Mouse (Mus musculus) thymus, postnatal 0 days (tissue): ENCODE results near the gene Rap1gds1. TPM values are rescaled to one million over a fixed set of nuclear protein-coding genes. Genes with fewer than 3 reads are reported as not detected.

Experiments
- DNase-seq: peaks from one replicate; pipeline ENCODE4 v3.0.0-alpha.2; 2015; ENCODE audit warnings: low spot score
- polyA plus RNA-seq: library from polyadenylated mRNA; unstranded; fragments of >200 nt; fragmentation: Nextera tagmentation; extraction: Ambion mirVana; gene quantifications from 2 replicates; pipeline ENCODE4 v1.2.1, GENCODE M21; 2015

Rap1gds1 gene
- polyA plus RNA-seq, result 37.7 TPM in 2 replicates

DNA sequence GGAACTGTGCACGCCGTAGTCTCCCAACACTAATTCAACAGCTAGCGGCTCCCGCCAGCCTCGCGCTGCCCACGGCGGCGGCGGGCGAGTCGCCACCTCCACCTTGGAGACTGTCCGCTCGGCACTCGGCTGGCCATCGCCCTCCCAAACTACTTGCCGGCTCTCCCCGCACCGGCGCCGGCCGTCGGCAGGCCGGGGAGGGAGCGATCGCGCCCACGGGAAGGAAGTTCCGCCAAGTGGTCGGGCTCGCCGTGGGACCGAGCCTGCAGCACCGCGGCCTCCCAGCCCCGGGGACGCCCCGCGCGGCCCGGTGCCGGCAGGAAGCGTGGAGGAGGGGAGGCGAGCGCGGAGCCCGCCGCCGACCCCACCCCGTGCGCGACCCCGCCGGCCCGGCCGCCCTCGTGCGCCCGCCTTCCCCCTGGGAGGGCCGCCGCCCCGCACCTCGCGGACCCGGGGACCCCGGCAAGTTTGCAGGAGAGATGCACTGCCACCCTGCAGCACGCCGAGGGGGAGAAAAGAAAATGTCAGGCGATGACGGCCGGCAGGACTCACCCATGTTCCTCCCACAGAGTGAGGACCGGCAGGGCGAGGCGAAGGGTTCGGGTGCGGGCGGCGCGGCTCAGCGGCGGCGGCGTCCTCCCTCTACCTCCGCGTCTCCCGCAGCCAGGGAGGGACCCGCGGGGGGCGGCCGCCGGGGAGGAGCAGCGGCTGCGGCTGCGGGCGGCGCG is at the start of gene Rap1gds1:
Rap1gds1 (minus strand) TSS at position 718 of the 728 bp plus-strand sequence.
- peak; percentile 58 for DNase-seq

DNA sequence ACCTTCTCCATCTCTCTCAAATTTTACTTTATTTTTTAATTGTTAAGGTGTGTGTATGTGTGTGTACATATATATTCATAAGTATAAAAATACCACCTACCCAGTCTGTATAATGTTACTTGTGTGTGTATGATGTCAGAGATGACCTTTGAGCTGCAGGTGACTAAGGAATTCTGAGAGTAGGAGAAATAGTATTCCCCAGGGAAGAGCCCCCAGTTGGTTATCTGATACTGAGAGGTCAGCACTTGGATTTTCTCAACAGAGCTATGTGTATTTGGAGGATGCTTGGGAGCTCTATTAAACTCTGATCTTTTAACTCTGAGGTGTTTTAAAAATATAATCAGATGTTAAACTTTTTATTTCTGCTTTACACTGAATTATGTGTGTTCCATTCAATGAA is 43.4 kb upstream of the Rap1gds1 start:
- DNase-seq, result no peak

DNA sequence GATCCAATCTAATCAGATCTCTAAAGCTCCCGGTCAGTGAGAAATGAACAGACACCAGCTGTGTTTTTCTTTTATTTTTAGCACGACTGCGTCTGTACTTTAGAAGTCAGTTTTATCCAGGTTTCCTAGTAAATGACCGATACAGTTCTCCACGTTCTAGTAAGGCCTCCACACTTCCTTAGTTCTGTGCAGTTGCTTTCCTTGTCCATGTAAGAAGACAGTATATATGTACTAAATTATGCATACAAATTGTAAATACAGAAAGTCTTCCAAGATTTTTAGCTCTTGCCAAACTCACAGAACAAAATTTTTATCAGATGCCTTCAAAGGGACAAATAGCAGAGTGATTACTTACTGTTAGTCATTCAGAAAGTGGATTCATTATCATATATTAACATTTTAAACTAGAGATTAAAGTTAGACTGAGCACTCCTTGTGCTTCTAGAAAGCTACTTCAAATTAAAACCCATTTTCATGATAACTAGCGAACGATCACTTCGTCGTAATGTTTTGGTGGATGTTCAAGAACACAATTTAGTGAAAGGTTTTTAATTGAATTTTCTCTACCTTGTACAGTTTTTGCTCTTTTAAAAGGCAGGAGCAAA is 41.8 kb upstream of the Rap1gds1 start:
- no peak for DNase-seq

DNA sequence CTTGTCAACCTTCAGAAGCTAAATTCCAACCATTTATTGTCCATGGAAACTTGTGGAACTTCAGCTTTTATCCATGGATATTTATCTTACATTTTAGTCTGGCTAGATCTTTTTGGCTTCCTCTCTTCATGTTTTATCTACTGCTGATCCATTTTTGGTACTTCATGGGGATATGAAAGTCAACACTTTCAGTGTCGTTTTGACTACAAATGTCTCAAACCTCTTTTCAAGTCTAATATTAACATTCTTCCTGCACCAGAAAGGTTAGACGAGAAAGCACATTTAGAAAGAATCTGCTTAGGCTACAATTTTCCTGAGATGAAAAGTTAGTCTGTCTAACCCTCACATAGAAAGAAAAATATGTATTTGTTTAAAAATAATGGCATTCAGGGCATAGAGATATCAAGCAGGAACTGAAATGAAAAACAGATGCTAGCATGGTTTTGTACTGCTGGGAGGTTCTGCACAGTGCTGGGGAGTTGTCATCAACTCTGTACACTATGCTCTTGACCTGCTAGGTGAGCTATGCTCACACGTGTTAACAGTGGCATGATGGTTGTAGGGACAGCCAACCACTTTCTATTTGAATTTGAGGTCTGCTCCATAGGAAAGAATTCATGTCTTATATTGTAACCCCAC is 37.5 kb upstream of the Rap1gds1 start:
- no peak for DNase-seq

DNA sequence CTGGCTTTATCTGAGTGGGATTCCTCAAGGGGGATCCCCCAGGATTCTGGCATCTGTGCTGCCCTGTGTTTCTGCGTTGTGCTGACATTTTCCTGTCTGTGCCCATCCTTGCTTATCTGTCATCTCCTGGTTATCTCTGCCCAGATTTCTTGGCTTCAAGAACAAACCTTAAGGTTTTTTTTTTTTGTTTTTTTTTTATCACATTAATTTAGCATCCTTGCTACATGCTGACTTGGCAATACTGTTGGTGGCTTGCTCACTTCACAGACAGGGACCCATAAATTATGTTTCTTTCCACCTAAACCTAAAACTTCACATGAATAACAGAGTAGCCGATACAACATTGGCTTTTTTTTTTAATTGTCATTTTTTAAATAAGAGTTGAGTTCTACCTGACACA is 36.9 kb upstream of the Rap1gds1 start:
- DNase-seq, result no peak

DNA sequence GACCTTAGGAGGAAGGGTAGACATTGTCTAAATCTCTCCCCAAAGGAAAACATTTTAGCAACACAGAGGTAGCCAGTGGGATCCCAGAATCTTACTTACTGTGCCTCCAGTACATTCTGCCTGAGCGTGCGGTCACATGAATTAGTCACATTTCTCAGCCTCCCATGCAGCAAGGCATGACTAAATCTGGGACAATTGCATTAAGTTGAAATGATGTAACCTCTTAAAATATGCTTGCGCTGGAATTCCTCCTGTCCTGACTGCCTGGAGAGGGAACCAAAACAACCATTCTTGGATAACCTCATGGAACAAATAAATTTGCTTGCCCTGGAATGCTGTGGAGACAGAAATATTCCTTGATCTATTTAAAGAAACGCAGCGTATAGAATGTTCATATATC is 33.2 kb upstream of the Rap1gds1 start:
- no peak for DNase-seq

DNA sequence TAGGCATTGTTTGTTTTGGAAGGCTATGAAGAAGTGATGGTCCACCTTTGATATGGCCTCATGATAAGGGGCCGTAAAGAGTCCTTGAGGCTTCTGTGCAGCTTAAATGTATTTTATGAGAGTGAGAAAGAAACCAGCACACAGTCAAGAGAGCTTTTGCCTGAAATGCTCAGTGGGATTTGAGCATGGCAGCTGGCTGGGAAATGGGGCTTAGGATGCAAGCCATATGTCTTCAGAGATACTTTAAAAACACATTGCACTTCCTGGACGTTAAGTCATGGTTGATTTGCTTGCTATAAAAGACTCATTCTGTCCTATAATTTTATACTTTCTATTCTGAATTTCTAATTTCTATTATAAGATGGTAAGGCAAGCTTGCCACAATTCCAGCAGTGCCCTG is 28.9 kb upstream of the Rap1gds1 start:
- no peak for DNase-seq

DNA sequence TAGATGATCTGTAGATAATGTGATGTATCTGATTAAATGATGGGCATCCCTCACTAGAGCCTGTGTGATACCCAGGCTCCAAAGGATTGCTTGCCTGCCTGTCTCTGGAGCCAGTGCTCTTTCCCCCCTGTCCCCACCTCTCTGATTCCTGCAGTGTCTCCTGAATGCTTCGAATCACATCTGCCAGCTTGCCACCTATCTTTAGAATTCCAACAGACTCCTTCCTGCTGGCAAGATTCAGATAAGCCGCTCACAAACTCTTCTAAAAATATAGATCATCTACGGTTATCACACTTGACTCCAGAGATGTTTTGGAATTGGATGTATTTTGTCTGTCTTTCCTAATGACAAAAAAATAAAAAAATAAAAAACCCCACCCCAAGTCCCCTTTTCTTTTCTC is 28.3 kb upstream of the Rap1gds1 start:
- DNase-seq, result no peak

DNA sequence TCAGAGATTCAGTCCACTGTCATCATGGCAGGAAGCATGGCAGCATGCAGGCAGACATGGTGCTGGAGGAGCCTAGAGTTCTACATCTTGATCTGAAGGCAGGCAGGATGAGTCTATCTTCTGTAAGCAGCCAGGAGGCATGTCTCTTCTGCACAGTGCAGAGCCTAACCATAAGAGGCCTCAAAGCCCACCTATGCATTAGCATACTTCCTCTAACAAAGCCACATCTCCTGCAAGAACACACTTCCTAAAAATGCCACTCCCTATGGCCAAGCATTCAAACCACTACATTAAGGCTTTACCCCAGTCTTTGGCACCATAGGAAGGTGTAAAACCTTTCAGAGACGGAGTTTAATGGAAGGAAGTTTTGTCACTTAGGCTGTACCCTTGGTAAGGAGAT is 26.9 kb upstream of the Rap1gds1 start:
- DNase-seq, result no peak

DNA sequence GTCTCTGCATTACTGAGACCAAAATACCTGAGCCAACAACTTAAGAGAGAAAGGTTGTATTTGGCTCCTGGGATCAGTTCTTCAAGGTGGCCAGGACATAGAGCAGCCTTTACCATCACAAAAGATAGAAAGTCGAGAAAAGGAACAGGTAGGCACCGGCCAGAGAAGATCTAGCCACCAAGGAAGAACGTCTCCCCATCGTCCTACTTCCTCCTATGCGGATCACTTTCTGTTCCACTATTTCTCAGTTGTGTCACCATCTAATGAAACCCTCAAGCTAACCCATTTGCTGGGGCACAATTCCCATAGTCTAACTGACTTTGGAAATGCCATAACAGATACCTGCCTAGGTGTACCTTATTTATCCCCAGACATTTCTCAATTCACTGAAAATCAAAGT is 24.3 kb upstream of the Rap1gds1 start:
- DNase-seq, result no peak

DNA sequence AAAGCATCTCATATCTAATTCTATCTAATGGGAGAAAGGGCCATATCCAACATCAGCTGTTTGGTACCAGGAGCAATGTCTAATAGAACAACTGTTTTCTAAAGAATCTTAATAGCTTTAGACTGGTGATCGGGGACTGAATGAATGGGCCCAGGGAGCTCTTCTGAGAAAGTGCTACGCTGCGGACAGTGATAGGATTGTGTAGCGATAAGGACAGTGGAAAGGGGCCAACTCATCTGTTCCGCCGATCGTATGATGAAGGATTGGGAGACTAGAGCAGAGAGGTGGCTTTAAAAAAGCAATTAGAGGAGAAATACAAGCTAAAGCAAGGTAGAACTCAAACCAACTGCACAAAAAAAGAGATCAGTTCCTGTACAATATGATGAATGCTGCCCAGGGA is 20.9 kb upstream of the Rap1gds1 start:
- no peak for DNase-seq

DNA sequence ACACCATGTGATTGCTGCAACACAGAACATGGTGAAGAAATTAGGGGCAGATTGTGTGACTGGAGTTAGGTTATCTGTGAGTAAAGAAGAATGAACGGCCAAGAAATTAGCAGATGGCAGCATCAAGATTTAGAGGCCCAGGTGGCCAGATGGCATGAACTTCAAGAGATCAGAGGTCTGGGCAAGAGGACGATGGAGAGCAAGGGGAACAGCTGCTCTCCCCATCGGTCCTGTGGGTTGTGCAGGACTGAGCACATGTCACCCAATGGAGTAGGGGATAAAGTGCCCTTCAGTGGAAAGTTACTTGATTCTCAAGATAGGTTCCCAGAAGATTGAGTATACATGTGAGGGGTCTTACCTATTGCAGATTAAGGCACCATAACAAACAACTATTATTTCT is 13.5 kb upstream of the Rap1gds1 start:
- DNase-seq, result no peak

DNA sequence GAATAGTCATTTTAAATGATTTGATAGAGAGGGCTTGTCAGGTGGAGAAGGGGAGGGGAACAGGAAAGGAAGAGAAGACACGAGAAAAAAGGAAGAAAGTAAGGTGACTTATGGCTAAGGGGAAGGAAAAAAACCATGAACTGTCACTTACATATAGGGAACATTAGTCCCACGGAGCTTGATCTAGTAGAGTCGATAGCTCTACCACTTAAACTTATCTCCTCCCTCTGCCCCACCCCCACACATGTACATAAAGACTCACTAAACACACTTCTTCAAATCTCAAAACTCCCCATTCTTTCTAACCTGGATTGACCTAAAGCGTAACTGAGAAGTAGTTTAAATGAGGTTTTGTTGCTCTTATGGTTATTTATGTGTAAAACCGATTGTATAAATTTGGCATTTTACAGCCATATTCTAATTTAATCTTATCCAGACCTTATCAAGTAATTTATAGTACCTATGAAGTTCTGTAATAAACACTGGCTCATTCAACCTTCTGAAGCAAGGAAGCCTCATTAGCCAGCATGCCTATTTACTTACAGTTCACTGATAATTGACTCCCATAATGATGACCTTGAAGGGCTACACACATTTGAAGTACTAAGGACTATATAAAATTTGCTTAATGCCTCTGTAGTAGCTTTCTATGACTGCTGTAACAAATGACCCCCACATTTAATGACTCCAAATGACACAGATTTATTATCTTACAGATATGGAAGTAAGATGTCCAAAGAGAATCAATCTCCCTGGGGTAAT is 9.0 kb upstream of the Rap1gds1 start:
- DNase-seq, result no peak

DNA sequence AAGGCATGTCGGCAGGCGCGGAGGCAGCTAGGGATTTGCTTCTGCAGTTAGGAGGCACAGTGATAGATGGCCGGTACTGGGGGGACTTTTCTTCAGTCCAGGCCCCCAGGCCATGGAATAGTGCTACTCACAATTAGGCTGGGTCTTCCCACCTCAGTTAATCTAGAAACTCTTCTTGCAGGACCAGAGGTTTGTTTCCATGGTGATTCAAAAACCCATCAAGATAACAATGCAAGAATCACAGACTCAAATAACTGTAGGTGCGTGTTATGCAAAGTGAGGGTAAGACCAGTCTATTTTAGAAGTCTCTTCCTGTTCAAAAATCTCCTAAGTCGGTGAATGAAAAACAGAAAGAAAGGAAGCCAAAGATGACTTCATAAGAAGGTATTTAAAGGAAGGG is 4.8 kb upstream of the Rap1gds1 start:
- no peak for DNase-seq

DNA sequence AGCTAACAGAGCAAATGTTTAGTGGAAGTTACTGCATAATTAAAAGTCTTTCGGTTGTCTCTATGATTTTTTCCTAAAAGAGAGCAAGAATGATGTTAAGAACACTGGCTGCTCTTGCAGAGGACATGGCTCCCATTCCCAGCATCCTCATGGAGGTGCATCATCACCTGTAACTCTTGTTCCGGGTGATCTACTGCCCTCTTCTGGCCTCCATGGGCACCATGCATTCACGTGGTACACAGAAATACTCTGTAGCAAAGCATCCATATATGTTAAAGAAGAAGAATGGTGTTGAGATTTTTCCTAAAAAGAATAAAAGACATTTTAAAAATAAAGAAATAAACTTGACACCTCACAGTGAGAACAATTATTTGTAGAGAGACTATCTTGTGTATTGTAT is 3.0 kb upstream of the Rap1gds1 start:
- DNase-seq, result no peak

DNA sequence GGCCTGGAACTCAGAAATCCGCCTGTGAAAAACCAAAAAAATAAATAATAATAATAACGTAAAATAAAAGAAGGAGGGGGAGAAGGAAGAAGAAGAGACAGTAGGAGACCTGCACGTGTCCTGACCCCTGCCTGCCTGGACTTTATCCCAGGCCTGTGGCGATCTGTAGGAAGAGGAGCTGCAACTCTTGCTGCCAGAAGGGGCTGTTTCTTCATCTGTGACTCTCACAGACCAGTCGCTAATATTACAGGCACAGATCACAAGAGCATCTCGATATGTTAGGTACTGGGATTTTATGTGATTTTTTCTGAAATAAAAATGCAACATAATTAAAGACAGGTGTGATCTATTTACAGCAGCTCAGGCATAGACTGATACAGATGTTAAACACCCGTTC is 1.1 kb upstream of the Rap1gds1 start:
- DNase-seq, result no peak

DNA sequence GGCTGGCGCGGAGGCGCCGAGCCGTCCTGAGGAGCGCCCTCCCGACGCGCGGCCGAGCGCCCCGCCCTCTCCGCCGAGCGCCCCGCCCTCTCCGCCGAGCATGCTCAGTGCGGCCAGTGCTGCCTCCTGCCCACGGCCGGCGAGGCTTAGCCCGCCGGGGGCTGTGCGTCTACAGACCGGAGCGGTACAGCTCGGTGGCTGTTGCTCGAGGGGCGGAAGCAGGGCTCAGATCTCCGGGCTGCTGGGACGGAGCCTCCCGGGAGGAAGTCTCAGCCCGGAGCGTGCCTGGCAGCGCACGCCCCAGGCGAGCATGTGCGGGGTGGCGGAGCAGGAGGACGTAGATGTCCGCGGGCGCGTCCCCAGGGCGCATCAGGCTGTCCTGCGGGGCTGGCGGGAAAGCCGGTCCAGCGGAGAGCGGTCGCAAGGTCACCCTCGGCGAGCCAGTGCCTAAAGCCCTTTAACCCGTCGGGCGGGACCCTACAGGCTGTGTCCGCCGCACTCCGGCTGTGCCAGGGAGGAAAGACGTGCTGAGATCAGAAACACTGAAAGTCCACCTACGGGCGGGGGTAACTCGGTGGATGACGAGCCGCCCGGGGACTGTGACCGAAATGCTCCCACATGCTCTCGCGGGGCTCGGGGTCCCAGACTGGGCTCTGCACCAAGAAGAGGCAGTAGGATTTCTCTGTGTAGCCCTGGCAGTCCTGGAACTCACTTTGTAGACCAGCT is 495 bp upstream of the Rap1gds1 start:
- peak; percentile 88 for DNase-seq

DNA sequence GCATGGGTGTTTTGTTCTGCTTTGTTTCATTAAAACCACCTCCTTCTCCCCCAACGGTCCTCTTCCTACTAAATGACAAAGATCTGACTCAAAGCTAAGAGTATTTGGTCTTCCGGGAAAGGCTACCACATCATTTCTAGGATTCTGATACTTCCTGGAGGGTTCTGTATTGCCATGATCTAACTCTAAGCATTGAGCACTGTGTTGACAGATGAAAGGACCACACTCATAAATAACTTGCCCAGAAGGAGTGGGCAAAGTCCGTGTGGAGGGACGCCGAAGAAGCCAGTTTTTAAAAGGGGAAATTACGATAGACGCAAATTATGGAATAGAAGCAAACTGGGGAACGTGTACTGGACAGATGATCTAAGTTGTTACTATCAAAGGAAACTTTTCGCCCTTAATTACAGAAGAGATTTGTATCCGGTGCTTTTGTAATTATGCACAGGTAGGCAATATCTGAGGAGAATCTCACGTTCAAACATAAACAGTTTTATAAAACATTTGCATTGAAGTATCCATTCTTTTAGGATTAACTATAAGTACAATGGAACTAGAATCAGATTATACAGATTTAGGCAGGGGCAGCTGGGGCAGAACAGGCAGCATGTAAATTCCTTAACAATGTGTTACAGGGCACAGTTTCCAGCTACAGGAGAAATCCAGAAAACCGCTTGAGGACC is 1.1 kb downstream of the Rap1gds1 start:
- no peak for DNase-seq

DNA sequence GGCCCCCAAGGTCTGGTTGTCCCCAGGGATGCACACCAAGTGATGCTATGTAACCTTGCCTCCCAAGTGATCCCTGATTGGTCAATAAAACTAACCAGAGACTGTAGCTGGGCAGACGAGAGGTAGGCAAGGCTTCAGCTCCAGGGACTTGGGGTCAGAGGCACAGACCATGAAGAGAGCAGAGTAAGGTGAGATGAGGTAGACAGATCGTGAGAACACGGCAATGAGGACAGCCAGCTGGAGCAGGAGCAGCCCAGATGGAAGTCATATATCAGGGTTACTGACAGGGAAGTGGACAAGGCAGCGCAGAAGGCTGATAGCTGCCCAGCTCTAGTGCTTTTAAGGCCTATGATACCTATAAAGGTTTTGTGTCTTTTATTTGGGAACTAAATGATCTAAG is 5.5 kb downstream of the Rap1gds1 start:
- DNase-seq, result no peak

DNA sequence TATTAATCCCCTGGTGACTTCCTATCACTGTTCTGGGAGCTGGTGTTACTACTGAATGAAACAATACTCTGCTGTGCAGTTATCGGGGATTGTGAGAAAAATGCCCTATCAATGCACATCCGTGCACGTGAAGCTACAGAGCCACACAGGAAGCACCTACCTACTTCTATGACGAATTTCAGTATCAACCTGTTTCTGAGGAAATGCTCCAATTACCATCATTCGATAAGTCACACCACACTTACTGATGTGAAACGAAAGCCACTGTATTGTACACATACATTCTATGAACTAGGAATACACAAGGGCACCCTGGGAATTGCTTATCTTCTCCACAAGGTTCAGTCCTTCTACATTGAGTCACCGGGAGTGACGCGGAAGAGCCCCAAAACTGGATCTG is 10.9 kb downstream of the Rap1gds1 start:
- DNase-seq, result no peak

DNA sequence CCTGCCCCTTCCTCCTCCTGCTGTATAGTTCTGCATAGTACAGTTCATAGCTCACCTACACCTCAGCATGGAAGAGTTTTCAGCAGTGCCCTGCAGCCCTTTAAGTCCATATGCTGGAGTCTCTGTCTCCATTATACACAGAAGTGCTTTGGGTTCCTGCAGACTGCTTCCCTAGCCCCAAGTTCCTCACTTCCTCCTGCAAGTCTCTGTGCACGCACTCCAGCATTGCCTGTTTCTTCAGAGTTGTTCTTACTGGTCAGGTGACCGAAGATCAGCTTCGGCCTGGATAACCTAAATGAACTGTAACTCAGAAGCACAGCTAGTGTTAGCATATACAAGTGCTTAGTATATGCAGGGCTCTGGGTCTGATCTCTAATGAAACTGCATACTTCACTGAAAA is 12.9 kb downstream of the Rap1gds1 start:
- DNase-seq, result no peak
